8 mouse cellular contexts compared by ENCODE assay signal in genomic region chr2:157506779-157507178, GRCm38 (mm10). TPM values are rescaled to one million over a fixed set of nuclear protein-coding genes. Genes with fewer than 3 reads are reported as not detected.
DNase-seq lines count a peak whose midpoint lies in the region; ATAC-seq and TF ChIP-seq lines count a peak whose summit lies in the region.

No protein-coding gene starts in this region.

- no peak overlapping the region for H3K4me3 ChIP-seq in embryonic facial prominence, embryonic 13.5 days
- no peak overlapping the region for H3K4me3 ChIP-seq in layer of hippocampus, adult 2 months
- no peak overlapping the region for H3K4me3 ChIP-seq in midbrain, embryonic 15.5 days

- peaks cover 22% of the 10 kb centered on the region for H3K4me1 ChIP-seq in embryonic facial prominence, embryonic 13.5 days
- H3K4me1 ChIP-seq in midbrain, embryonic 15.5 days, result peaks cover 28% of the 10 kb centered on the region

- H3K27me3 ChIP-seq in embryonic facial prominence, embryonic 13.5 days, result no peaks in the 10 kb centered on the region
- no peaks in the 10 kb centered on the region for H3K27me3 ChIP-seq in midbrain, embryonic 15.5 days (replicated peaks)

- peak; percentile 38 for DNase-seq in heart, postnatal 4 days
- no peak for DNase-seq in heart, postnatal 25 days (ENCODE audit: low spot score)
- DNase-seq in layer of hippocampus, adult 2 months (ENCODE audit: low spot score in 2 of 2), result peak; percentile 71 to 87
- DNase-seq in ovary, adult 18-20 months (ENCODE audit: low spot score), result no peak
- DNase-seq in thymus, postnatal 14 days, result no peak
- no peak for DNase-seq in cerebellum, postnatal 25 days

- peak overlapping the region; percentile 16; the same call in 1 of the 2 replicates for H3K27ac ChIP-seq in embryonic facial prominence, embryonic 13.5 days
- peak overlapping the region; percentile 59; the same call in 1 of the 2 replicates for H3K27ac ChIP-seq in layer of hippocampus, adult 2 months
- peak overlapping the region; percentile 52 for H3K27ac ChIP-seq in midbrain, embryonic 15.5 days

- 0 out of 2 replicates have a peak overlapping the region, but pooled peaks have one; percentile 16 for H3K9ac ChIP-seq in embryonic facial prominence, embryonic 13.5 days
- H3K9ac ChIP-seq in midbrain, embryonic 15.5 days, result 0 out of 2 replicates have a peak overlapping the region, but pooled peaks have one; percentile 2

- intact Hi-C loops in heart, postnatal 25 days (cut with DNase I), result no loop called here

- 0 out of 2 replicates have a peak, but pooled peaks have one; percentile 7 for ATAC-seq in embryonic facial prominence, embryonic 13.5 days (ENCODE audit: insufficient number of reproducible peaks, insufficient read depth, low FRiP score, low TSS enrichment, low read depth)
- ATAC-seq in midbrain, embryonic 15.5 days (replicated peaks), result peak; percentile 26; the same call in 1 of the 2 replicates

- no peaks in the 10 kb centered on the region for H3K9me3 ChIP-seq in embryonic facial prominence, embryonic 13.5 days
- H3K9me3 ChIP-seq in midbrain, embryonic 15.5 days, result no peaks in the 10 kb centered on the region

- H3K4me2 ChIP-seq in embryonic facial prominence, embryonic 13.5 days, result peak overlapping the region; percentile 29
- peak overlapping the region; percentile 16 for H3K4me2 ChIP-seq in midbrain, embryonic 15.5 days

- no peak for TF ChIP-seq CTCF in layer of hippocampus, adult 2 months (conservative IDR thresholded peaks at IDR 0.05)

- no peaks in the 10 kb centered on the region for H3K36me3 ChIP-seq in embryonic facial prominence, embryonic 13.5 days
- H3K36me3 ChIP-seq in midbrain, embryonic 15.5 days (replicated peaks), result no peaks in the 10 kb centered on the region

- WGBS in embryonic facial prominence, embryonic 13.5 days, result 38% methylated on average over 14 of the region's 14 CpGs
- 15% methylated on average over 14 of the region's 14 CpGs for WGBS in midbrain, embryonic 15.5 days

RNA-seq across cellular contexts. Expression of gene Nnat, which starts 53.1 kb away (rescaled TPM):
- 10 to 100 TPM in 1 of 2 experiments, 1 to 10 TPM in 1; 8.9 to 13.2 TPM for total RNA-seq in heart, postnatal 4 days (2021)
- 1 to 10 TPM in 1 of 2 experiments, under 1 TPM in 1; 0.29 to 1.4 TPM for total RNA-seq in heart, postnatal 25 days (2021)
- 732 and 923 TPM in 2 replicates for polyA plus RNA-seq in embryonic facial prominence, embryonic 13.5 days (2015; fragmentation: Nextera tagmentation; extraction: Ambion mirVana)
- 100 to 1,000 TPM; 437 to 558 TPM for total RNA-seq in layer of hippocampus, adult 2 months (2021)
- 10,539 and 10,900 TPM in 2 replicates for polyA plus RNA-seq in midbrain, embryonic 15.5 days (2015; fragmentation: Nextera tagmentation; extraction: Ambion mirVana)

Comparison
In these comparisons a context has a peak if more than half of its experiments do, and no peak if none do; other contexts are left out.
1. DNase-seq: peak in heart, postnatal 4 days (single experiment) and layer of hippocampus, adult 2 months (2 of 2); none in heart, postnatal 25 days (single experiment), ovary, adult 18-20 months (single experiment), thymus, postnatal 14 days (single experiment) and cerebellum, postnatal 25 days (0 of 2).
2. RNA of gene Nnat, which starts 53.1 kb away (total RNA-seq): 437 to 558 TPM in layer of hippocampus, adult 2 months; 8.9 to 13.2 TPM in heart, postnatal 4 days and 0.29 to 1.4 TPM in heart, postnatal 25 days; every median in the first group is over 10 times any median in the second.
3. Peak in every context shown above with its lines, with median percentiles within 50 percentile points of each other: H3K27ac ChIP-seq.